Mouse (Mus musculus): ENCODE results near the gene Arl14ep. TPM values are rescaled to one million over a fixed set of nuclear protein-coding genes. Genes with fewer than 3 reads are reported as not detected.
"Not testable (repeated sequence)": the region's sequence is repeated elsewhere in the genome, so short reads cannot be mapped to it uniquely, and the experiment has no call there.

Arl14ep gene
- total RNA-seq (2014; rRNA removed) = 26.5 and 32.8 TPM in 2 replicates
- polyA plus RNA-seq (2015; fragmentation: Nextera tagmentation; extraction: Ambion mirVana) = 27.4 and 28.3 TPM in 2 replicates

- H3K4me3 ChIP-seq (ENCODE audit: low read length) = peak within 1 kb of the TSS; percentile 80
- ATAC-seq (peak; percentile 98), DNase-seq (ENCODE audit: low spot score) (peak; percentile 91)
- H3K4me1 ChIP-seq (ENCODE audit: insufficient read depth, low read length) = peaks cover 5% of the 10 kb centered on the region; the same call in 1 of the 2 replicates
- peak within 1 kb of the TSS; percentile 66 for H3K4me2 ChIP-seq (ENCODE audit: low read depth, low read length)
- no peaks in the 10 kb centered on the region for H3K27me3 ChIP-seq (ENCODE audit: insufficient read depth, low read length)
- H3K27ac ChIP-seq = peak within 1 kb of the TSS; percentile 64
- no peak for TF ChIP-seq CTCF (IDR thresholded peaks at IDR 0.05; ENCODE audit: low read depth)
- no peaks in the 10 kb centered on the region for H3K36me3 ChIP-seq (ENCODE audit: insufficient read depth, low read length)
- H3K9me3 ChIP-seq (ENCODE audit: low read length) = no peaks in the 10 kb centered on the region
- H3K9ac ChIP-seq (replicated peaks; ENCODE audit: low read length) = peak within 1 kb of the TSS; percentile 97
- WGBS = under 1% methylated on average over 36 of the region's 36 CpGs
Measured at GRCm38 (mm10) chr2:106973959-106974639, at the start of gene Arl14ep. TSS of gene Arl14ep (minus strand) at chr2:106974424.

- Histone ChIP-seq H3K9me3 (ENCODE audit: low read length) (no peaks in the 10 kb centered on the region), H3K4me3 (ENCODE audit: low read length) (no peak overlapping the region), H3K36me3 (ENCODE audit: insufficient read depth, low read length) (no peaks in the 10 kb centered on the region), H3K4me1 (ENCODE audit: insufficient read depth, low read length) (no peaks in the 10 kb centered on the region), H3K9ac (replicated peaks; ENCODE audit: low read length) (no peak overlapping the region), H3K27ac (no peak overlapping the region), H3K27me3 (ENCODE audit: insufficient read depth, low read length) (no peaks in the 10 kb centered on the region), H3K4me2 (ENCODE audit: low read depth, low read length) (no peak overlapping the region)
- ATAC-seq (no peak), DNase-seq (ENCODE audit: low spot score) (no peak)
- no peak for TF ChIP-seq CTCF (IDR thresholded peaks at IDR 0.05; ENCODE audit: low read depth)
- WGBS = 96% methylated on average over 5 of the region's 5 CpGs
Measured at GRCm38 (mm10) chr2:107022713-107023112, 48.5 kb upstream of the Arl14ep start.

GRCm38 (mm10) chr2:107019331-107019730 lies 45.1 kb upstream of the Arl14ep start:
- Histone ChIP-seq H3K9me3 (ENCODE audit: low read length) (no peaks in the 10 kb centered on the region), H3K4me2 (ENCODE audit: low read depth, low read length) (no peak overlapping the region), H3K4me1 (ENCODE audit: insufficient read depth, low read length) (no peaks in the 10 kb centered on the region), H3K36me3 (ENCODE audit: insufficient read depth, low read length) (no peaks in the 10 kb centered on the region), H3K9ac (replicated peaks; ENCODE audit: low read length) (no peak overlapping the region), H3K4me3 (ENCODE audit: low read length) (no peak overlapping the region), H3K27me3 (ENCODE audit: insufficient read depth, low read length) (no peaks in the 10 kb centered on the region), H3K27ac (no peak overlapping the region)
- TF ChIP-seq CTCF (IDR thresholded peaks at IDR 0.05; ENCODE audit: low read depth) = no peak
- WGBS = 63% methylated on average over 2 of the region's 2 CpGs
- peak; percentile 33 for DNase-seq (ENCODE audit: low spot score)
- no peak for ATAC-seq

- WGBS = 90% methylated on average over 4 of the region's 4 CpGs
- H3K9ac ChIP-seq (replicated peaks; ENCODE audit: low read length) = no peak overlapping the region
- no peak for ATAC-seq
- no peaks in the 10 kb centered on the region for H3K9me3 ChIP-seq (ENCODE audit: low read length)
- no peak for TF ChIP-seq CTCF (IDR thresholded peaks at IDR 0.05; ENCODE audit: low read depth)
- H3K4me1 ChIP-seq (ENCODE audit: insufficient read depth, low read length) = no peaks in the 10 kb centered on the region
- H3K27me3 ChIP-seq (ENCODE audit: insufficient read depth, low read length) = no peaks in the 10 kb centered on the region
- no peak overlapping the region for H3K27ac ChIP-seq
- H3K4me2 ChIP-seq (ENCODE audit: low read depth, low read length) = no peak overlapping the region
- no peaks in the 10 kb centered on the region for H3K36me3 ChIP-seq (ENCODE audit: insufficient read depth, low read length)
- no peak overlapping the region for H3K4me3 ChIP-seq (ENCODE audit: low read length)
- no peak for DNase-seq (ENCODE audit: low spot score)
Measured at GRCm38 (mm10) chr2:107013161-107013560, 38.9 kb upstream of the Arl14ep start.

GRCm38 (mm10) chr2:107012318-107012717 lies 38.1 kb upstream of the Arl14ep start:
- ATAC-seq = no peak
- no peak for TF ChIP-seq CTCF (IDR thresholded peaks at IDR 0.05; ENCODE audit: low read depth)
- WGBS = 78% methylated on average over 4 of the region's 4 CpGs

GRCm38 (mm10) chr2:107010160-107010559 lies 35.9 kb upstream of the Arl14ep start:
- no peak overlapping the region for H3K9ac ChIP-seq (replicated peaks; ENCODE audit: low read length)
- DNase-seq (ENCODE audit: low spot score) = no peak
- no peak for ATAC-seq
- H3K27me3 ChIP-seq (ENCODE audit: insufficient read depth, low read length) = no peaks in the 10 kb centered on the region
- H3K4me1 ChIP-seq (ENCODE audit: insufficient read depth, low read length) = no peaks in the 10 kb centered on the region
- H3K36me3 ChIP-seq (ENCODE audit: insufficient read depth, low read length) = no peaks in the 10 kb centered on the region
- no peak overlapping the region for H3K4me2 ChIP-seq (ENCODE audit: low read depth, low read length)
- TF ChIP-seq CTCF (IDR thresholded peaks at IDR 0.05; ENCODE audit: low read depth) = no peak
- H3K27ac ChIP-seq = no peak overlapping the region
- no peak overlapping the region for H3K4me3 ChIP-seq (ENCODE audit: low read length)
- no peaks in the 10 kb centered on the region for H3K9me3 ChIP-seq (ENCODE audit: low read length)
- WGBS = 78% methylated on average over 6 of the region's 6 CpGs

More at GRCm38 (mm10) chr2:107012318-107012717, 38.1 kb upstream of the Arl14ep start:
- Histone ChIP-seq H3K9ac (replicated peaks; ENCODE audit: low read length) (no peak overlapping the region), H3K36me3 (ENCODE audit: insufficient read depth, low read length) (no peaks in the 10 kb centered on the region), H3K4me3 (ENCODE audit: low read length) (no peak overlapping the region), H3K4me1 (ENCODE audit: insufficient read depth, low read length) (no peaks in the 10 kb centered on the region), H3K4me2 (ENCODE audit: low read depth, low read length) (no peak overlapping the region), H3K9me3 (ENCODE audit: low read length) (no peaks in the 10 kb centered on the region), H3K27ac (no peak overlapping the region), H3K27me3 (ENCODE audit: insufficient read depth, low read length) (no peaks in the 10 kb centered on the region)
- no peak for DNase-seq (ENCODE audit: low spot score)

GRCm38 (mm10) chr2:107006378-107006777 lies 32.2 kb upstream of the Arl14ep start:
- 80% methylated on average over 3 of the region's 3 CpGs for WGBS
- ATAC-seq = no peak
- no peak for TF ChIP-seq CTCF (IDR thresholded peaks at IDR 0.05; ENCODE audit: low read depth)

GRCm38 (mm10) chr2:107005876-107006275 lies 31.7 kb upstream of the Arl14ep start:
- 87% methylated on average over 4 of the region's 4 CpGs for WGBS
- H3K4me1 ChIP-seq (ENCODE audit: insufficient read depth, low read length); H3K36me3 ChIP-seq (ENCODE audit: insufficient read depth, low read length); H3K27ac ChIP-seq; DNase-seq (ENCODE audit: low spot score); H3K4me3 ChIP-seq (ENCODE audit: low read length); ATAC-seq; H3K27me3 ChIP-seq (ENCODE audit: insufficient read depth, low read length); H3K9ac ChIP-seq (replicated peaks; ENCODE audit: low read length); H3K4me2 ChIP-seq (ENCODE audit: low read depth, low read length); H3K9me3 ChIP-seq (ENCODE audit: low read length): not testable (repeated sequence)

More at GRCm38 (mm10) chr2:107006378-107006777, 32.2 kb upstream of the Arl14ep start:
- Histone ChIP-seq H3K27ac (no peak overlapping the region), H3K4me3 (ENCODE audit: low read length) (no peak overlapping the region), H3K27me3 (ENCODE audit: insufficient read depth, low read length) (no peaks in the 10 kb centered on the region), H3K9ac (replicated peaks; ENCODE audit: low read length) (no peak overlapping the region), H3K4me2 (ENCODE audit: low read depth, low read length) (no peak overlapping the region), H3K4me1 (ENCODE audit: insufficient read depth, low read length) (no peaks in the 10 kb centered on the region), H3K9me3 (ENCODE audit: low read length) (no peaks in the 10 kb centered on the region), H3K36me3 (ENCODE audit: insufficient read depth, low read length) (no peaks in the 10 kb centered on the region)
- DNase-seq (ENCODE audit: low spot score) = no peak
